Mouse (Mus musculus) ES-E14 (cell line): Measurements from ENCODE around the gene Ccr10. TPM values are rescaled to one million over a fixed set of nuclear protein-coding genes. Genes with fewer than 3 reads are reported as not detected.
A peak's percentile ranks its signal among the peaks of the same experiment; 100 is the strongest.

Experiments used
- DNase-seq: peaks from one replicate; pipeline ENCODE4 v3.0.0-alpha.2; 2013; ENCODE audit warnings: low read depth, low spot score
- H3K27ac ChIP-seq: 2 replicates; pipeline ENCODE4 v1.5.1; 2012; ENCODE audit warnings: low read depth, mild to moderate bottlenecking, low read length, moderate library complexity, mixed read lengths; ENCODE audit not compliant: poor library complexity, insufficient read depth, severe bottlenecking
- H3K36me3 ChIP-seq: 2 replicates; pipeline ENCODE4 v1.6.1; 2012; ENCODE audit warnings: mild to moderate bottlenecking, low read length, moderate library complexity, mixed read lengths; ENCODE audit not compliant: control insufficient read depth, poor library complexity, insufficient read depth, severe bottlenecking
- H3K4me1 ChIP-seq, 2 experiments: fragments of 150-350 bp in 1 of 2; sonication (generic) in 1 of 2; 2 replicates each; pipeline ENCODE4 v1.6.1; 2012; ENCODE audit warnings: low read length in 2 of 2, mild to moderate bottlenecking in 1 of 2, mixed read lengths in 1 of 2; ENCODE audit not compliant: control insufficient read depth in 2 of 2, insufficient read depth in 2 of 2, poor library complexity in 1 of 2
- H3K4me3 ChIP-seq, 2 experiments: fragments of 150-350 bp in 1 of 2; sonication (generic) in 1 of 2; 2 replicates each; pipeline ENCODE4 v1.5.1; 2012; ENCODE audit warnings: low read length in 2 of 2, low read depth in 1 of 2, mild to moderate bottlenecking in 1 of 2, mixed read lengths in 1 of 2; ENCODE audit not compliant: insufficient read depth in 1 of 2, poor library complexity in 1 of 2, severe bottlenecking in 1 of 2
- H3K9ac ChIP-seq: 2 replicates; pipeline ENCODE4 v1.6.1; 2012; ENCODE audit warnings: low read depth, mild to moderate bottlenecking, low read length, mixed read lengths; ENCODE audit not compliant: poor library complexity, insufficient read depth, severe bottlenecking
- H3K9me3 ChIP-seq: fragments of 150-350 bp; sonication (generic); 2 replicates; pipeline ENCODE4 v1.6.1; 2012; ENCODE audit warnings: low read depth, mild to moderate bottlenecking, low read length; ENCODE audit not compliant: control insufficient read depth, insufficient read depth
- CHD2 ChIP-seq: IDR thresholded peaks from 2 replicates; pipeline ENCODE4 v1.6.1; 2014; ENCODE audit warnings: mild to moderate bottlenecking, low read depth, low read length, inconsistent platforms
- HCFC1 ChIP-seq: IDR thresholded peaks from 2 replicates; pipeline ENCODE4 v1.6.1; 2012; ENCODE audit warnings: low read length, inconsistent platforms, borderline replicate concordance; ENCODE audit not compliant: insufficient read depth
- MAFK ChIP-seq: IDR thresholded peaks from 2 replicates; pipeline ENCODE4 v1.6.1; 2014; ENCODE audit warnings: mild to moderate bottlenecking, low read depth, low read length, inconsistent platforms; ENCODE audit not compliant: insufficient read depth
- ZC3H11A ChIP-seq: IDR thresholded peaks from 2 replicates; pipeline ENCODE4 v1.6.1; 2012; ENCODE audit warnings: low read depth, mild to moderate bottlenecking, inconsistent platforms, low read length, borderline replicate concordance
- ZNF384 ChIP-seq: IDR thresholded peaks from 2 replicates; pipeline ENCODE4 v1.6.1; 2012; ENCODE audit warnings: low read depth, low read length, inconsistent platforms
- in situ Hi-C, 2 experiments: fragments of 600-800 bp; cut with MboI; formaldehyde crosslinking; loops; one replicate each; pipeline ENCODE4 v1.15.1; 2025; ENCODE audit warnings: low sequenced_read_pairs in 2 of 2, inconsistent platforms in 1 of 2; ENCODE audit not compliant: unreplicated experiment in 2 of 2
- total RNA-seq: library from RNA; depleted of rRNA; stranded (reverse); fragments of 300-350 nt; gene quantifications from 2 replicates; pipeline ENCODE4 v1.2.3, GENCODE M21; 2012

Ccr10 gene
- total RNA-seq, 1 experiment: 0.31 TPM

GRCm38 (mm10) chr11:101218436-101219055 lies 43.3 kb upstream of the Ccr10 start:
- H3K9me3 ChIP-seq: no peaks in the 10 kb centered on the region
- TF ChIP-seq ZNF384 (no peak), HCFC1 (no peak), MAFK (no peak), ZC3H11A (no peak), CHD2 (no peak)
- in situ Hi-C loops: no loop called here
- H3K4me1 ChIP-seq: no peaks in the 10 kb centered on the region
- DNase-seq: no peak
- no peak overlapping the region for H3K9ac ChIP-seq
- no peak overlapping the region for H3K27ac ChIP-seq
- H3K4me3 ChIP-seq: no peak overlapping the region
- peaks cover 6% of the 10 kb centered on the region for H3K36me3 ChIP-seq

DNA sequence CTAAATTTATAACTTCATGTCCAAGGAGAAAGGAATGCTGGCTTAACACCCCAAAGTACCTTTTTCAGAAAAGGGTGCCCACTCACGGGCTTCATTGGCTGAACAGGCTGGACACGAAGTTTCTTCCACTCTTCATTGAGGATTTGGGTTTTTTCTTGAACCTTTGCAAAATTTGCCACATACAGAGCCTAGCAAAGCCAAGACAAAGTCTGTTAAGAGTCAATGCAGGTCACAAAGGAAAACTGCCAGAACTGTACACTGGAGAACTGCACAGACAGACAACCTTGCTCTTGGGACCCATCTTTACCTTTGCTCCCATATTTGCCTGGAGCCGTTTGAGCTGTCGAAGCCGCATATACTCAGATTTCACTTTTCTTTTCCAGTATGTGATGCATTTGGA lies 41.7 kb upstream of the Ccr10 start:
- H3K4me3 ChIP-seq: no peak overlapping the region
- no peak for TF ChIP-seq CHD2
- no peak for TF ChIP-seq HCFC1
- no peak for TF ChIP-seq MAFK
- no peak for TF ChIP-seq ZC3H11A
- no peak for TF ChIP-seq ZNF384
- in situ Hi-C loops: no loop called here
- DNase-seq: no peak
- no peak overlapping the region for H3K27ac ChIP-seq
- no peaks in the 10 kb centered on the region for H3K4me1 ChIP-seq
- peaks cover 6% of the 10 kb centered on the region for H3K36me3 ChIP-seq
- H3K9ac ChIP-seq: no peak overlapping the region
- no peaks in the 10 kb centered on the region for H3K9me3 ChIP-seq

DNA sequence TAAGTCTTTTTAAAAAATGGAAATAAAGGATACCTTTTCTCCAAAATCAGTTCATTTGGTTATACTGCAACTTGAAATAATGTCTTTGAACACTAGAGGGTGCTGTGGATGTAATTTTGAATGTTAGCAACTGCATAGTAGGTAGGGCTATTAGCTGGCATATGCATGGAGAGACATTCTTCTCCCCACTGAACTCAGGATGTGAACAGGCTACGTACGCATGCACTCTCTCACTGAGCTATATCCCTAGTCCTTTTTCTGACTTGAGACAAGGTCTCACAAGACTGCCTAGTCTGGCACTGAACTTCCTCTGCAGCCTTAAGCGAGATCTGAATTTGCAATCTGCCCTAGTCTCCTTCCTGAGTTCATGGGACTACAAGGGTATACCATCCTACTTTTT lies 36.7 kb upstream of the Ccr10 start:
- Histone ChIP-seq H3K36me3 (peaks cover 18% of the 10 kb centered on the region; the same call in 1 of the 2 replicates), H3K27ac (no peak overlapping the region), H3K9me3 (no peaks in the 10 kb centered on the region), H3K9ac (no peak overlapping the region), H3K4me3 (no peak overlapping the region), H3K4me1 (no peaks in the 10 kb centered on the region)
- peak; percentile 70 for DNase-seq
- TF ChIP-seq ZNF384 (no peak), HCFC1 (no peak), CHD2 (no peak), ZC3H11A (no peak; the same call in 1 of the 2 replicates), MAFK (no peak)
- in situ Hi-C loops: no loop called here

DNA sequence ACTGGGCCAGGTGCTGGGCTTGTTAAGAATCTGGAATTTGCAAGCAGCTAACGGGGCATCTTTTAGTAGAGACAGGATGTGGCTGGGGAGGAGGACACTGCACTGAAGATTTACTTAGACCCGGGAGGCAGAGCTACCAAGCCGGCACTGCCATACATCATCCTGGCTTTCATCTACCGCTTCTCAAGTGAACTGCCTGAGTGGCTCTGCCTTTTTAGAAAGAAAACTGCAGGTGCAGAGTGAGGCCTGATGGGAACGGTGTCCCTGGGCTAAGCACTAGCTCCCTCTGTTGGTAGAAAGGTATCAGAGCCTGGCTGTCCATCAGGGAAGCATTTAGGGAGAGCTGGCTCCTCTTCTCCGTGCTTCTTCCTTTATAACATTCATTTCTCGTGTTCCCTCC lies 25.7 kb upstream of the Ccr10 start:
- H3K36me3 ChIP-seq: peaks cover 21% of the 10 kb centered on the region
- H3K9me3 ChIP-seq: no peaks in the 10 kb centered on the region
- no peak overlapping the region for H3K9ac ChIP-seq
- DNase-seq: peak; percentile 54
- H3K4me1 ChIP-seq: no peaks in the 10 kb centered on the region
- TF ChIP-seq CHD2: no peak
- in situ Hi-C loops: no loop called here
- H3K27ac ChIP-seq: no peak overlapping the region
- H3K4me3 ChIP-seq: no peak overlapping the region

- Histone ChIP-seq H3K27ac (no peak overlapping the region), H3K36me3 (peaks cover 22% of the 10 kb centered on the region), H3K9ac (no peak overlapping the region), H3K4me3 (no peak overlapping the region), H3K9me3 (no peaks in the 10 kb centered on the region), H3K4me1 (no peaks in the 10 kb centered on the region)
- no peak for DNase-seq
- in situ Hi-C loops: no loop called here
- TF ChIP-seq ZNF384: no peak
- TF ChIP-seq CHD2: no peak
- no peak for TF ChIP-seq MAFK
- no peak for TF ChIP-seq HCFC1
- no peak for TF ChIP-seq ZC3H11A
These were observed 24.3 kb upstream of the Ccr10 start for GRCm38 (mm10) chr11:101199555-101199954.
